Mouse (Mus musculus) brain, embryonic 14.5 days (tissue): ENCODE data around the gene Snd1. TPM values are rescaled to one million over a fixed set of nuclear protein-coding genes. Genes with fewer than 3 reads are reported as not detected.
"Not testable (repeated sequence)": the region's sequence is repeated elsewhere in the genome, so short reads cannot be mapped to it uniquely, and the experiment has no call there.

ENCODE experiments used
- DNase-seq: peaks from one replicate; pipeline ENCODE4 v3.0.0-alpha.2; 2011; ENCODE audit warnings: low read depth
- CTCF ChIP-seq: fragments of 200-500 bp; IDR thresholded peaks from 2 replicates; pipeline ENCODE4 v1.5.1; 2012; ENCODE audit warnings: inconsistent platforms, mild to moderate bottlenecking, moderate library complexity, borderline replicate concordance; ENCODE audit not compliant: insufficient read depth, insufficient read length; ENCODE audit errors: extremely low read depth
- POLR2A ChIP-seq: fragments of 200-500 bp; IDR thresholded peaks from 2 replicates; pipeline ENCODE4 v1.6.1; 2012; ENCODE audit warnings: mild to moderate bottlenecking, inconsistent platforms, borderline replicate concordance; ENCODE audit not compliant: poor library complexity, insufficient read depth, insufficient read length, severe bottlenecking; ENCODE audit errors: extremely low read depth
- polyA plus RNA-seq: library from polyadenylated mRNA; depleted of rRNA; stranded (reverse); fragments of >200 nt; gene quantifications from 2 replicates; pipeline ENCODE4 v1.2.3, GENCODE M21; 2012

The Snd1 gene
- polyA plus RNA-seq, 1 experiment, result 73.1 TPM

DNA sequence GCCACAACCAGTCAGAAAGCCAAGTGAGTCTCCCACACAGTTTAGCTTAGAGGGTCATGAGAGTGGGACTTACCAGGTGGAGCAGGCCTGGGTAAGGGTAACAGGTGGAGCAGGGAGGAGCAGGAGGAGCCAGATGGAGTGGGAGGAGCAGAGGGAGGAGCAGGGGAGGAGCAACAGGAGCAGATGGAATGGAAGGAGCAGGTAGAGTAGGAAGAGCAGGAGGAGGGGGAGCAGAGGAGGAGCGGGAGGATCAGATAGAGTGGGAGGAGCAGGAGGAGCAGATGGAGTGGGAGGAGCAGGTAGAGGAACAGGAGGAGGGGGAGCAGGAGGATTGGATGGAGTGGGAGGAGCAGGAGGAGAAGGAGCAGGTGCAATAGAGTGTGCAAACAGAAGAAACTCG is 427.6 kb downstream of the Snd1 start:
- TF ChIP-seq POLR2A (no peak), CTCF (no peak)
- DNase-seq, result no peak

DNA sequence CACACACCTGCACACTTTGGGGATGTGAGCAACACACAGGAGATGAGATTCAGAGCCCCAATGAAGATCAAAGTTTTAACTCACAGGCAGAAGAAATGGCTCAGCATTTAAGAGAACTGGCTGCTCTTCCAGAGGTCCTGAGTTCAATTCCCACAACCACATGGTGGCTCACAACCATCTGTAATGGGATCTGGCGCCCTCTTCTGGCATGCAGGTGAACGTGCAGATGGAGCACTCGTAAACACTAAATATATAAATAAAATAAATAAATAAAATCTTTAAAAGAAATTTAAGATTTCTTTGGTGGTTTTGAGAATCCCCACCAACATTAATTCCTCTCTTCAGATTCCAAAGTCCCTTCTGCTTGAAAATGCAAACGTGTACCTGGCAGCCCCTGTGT is 429.5 kb downstream of the Snd1 start:
- no peak for DNase-seq
- TF ChIP-seq POLR2A (no peak), CTCF (peak; percentile 15; the same call in 1 of the 2 replicates)

DNA sequence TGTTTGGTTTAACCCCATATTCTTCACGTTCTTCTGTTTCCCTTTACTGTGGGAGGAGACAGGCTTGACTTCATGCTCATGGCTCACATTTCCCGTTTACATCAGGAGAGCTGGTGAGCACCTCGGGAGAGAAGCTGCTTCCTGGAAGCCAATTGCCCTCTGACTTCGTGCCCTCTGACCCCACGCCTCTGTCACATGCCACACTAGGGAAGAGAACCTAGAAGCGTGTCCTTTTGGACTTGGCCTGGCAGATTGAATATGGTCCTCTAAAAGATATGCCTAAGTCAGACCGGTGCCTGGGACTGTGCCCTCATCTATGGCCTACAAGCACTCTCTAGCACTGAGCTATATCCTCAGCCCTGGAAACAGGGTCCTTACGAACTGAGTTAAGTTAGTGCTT is 430.4 kb downstream of the Snd1 start:
- no peak for DNase-seq
- TF ChIP-seq POLR2A (no peak), CTCF (no peak)

DNA sequence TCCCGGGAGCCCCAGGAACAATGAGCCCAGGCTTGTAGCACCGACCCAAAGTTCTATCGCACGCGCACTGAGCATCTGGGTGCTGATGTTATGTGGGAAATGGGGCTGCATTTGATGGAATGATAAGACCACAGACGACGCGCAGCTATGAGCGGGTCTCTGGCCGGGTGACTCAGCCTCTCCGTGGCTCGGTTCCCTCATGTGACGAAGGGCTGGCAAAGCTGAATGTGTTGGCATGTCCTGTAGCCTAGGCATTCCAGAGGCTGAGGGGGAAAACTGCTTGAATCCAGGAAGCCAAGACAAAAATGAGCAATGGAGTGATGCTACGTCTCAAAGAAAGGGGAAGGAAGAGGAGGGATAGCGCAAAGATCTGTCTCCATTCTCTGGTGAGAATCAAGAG is 434.9 kb downstream of the Snd1 start:
- DNase-seq, result no peak
- TF ChIP-seq CTCF (no peak), POLR2A (no peak)

- no peak for DNase-seq
- TF ChIP-seq POLR2A (no peak), CTCF (peak; percentile 22; the same call in 1 of the 2 replicates)
Observed at GRCm38 (mm10) chr6:28914981-28915380, 440.0 kb downstream of the Snd1 start.

- peak; percentile 16 for DNase-seq
- no peak for TF ChIP-seq POLR2A
- no peak for TF ChIP-seq CTCF
Observed at GRCm38 (mm10) chr6:28916630-28917029, 441.7 kb downstream of the Snd1 start.

DNA sequence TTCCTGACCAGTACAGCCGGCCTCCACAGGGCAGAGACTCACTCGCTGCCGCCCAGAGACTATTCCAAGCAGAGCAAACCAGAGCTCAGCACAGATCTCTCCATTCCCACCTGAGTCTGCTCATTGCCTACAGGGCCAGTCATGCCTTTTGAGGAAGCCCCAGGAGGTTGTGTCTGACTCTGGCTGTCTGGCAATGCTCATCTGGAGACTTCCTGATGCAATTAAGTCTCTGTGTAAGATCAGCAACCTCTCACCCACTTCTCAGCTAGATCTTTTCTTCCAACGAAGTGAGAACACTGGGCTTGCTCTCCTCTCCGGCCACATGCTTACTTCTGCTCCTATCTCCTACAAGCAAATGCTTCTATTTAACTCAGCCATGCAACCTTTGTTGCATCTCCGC is 444.4 kb downstream of the Snd1 start:
- DNase-seq, result no peak
- TF ChIP-seq POLR2A (no peak), CTCF (no peak)

- TF ChIP-seq CTCF, result no peak
- TF ChIP-seq POLR2A, result no peak
- DNase-seq, result peak; percentile 13
Observed at GRCm38 (mm10) chr6:28922371-28922770, 447.4 kb downstream of the Snd1 start.

GRCm38 (mm10) chr6:28923091-28923824 is 448.3 kb downstream of the Snd1 start:
- no peak for DNase-seq
- peak; percentile 7; the same call in 1 of the 2 replicates for TF ChIP-seq CTCF
- TF ChIP-seq POLR2A, result no peak

- no peak for TF ChIP-seq CTCF
- no peak for TF ChIP-seq POLR2A
- DNase-seq, result no peak
Observed at GRCm38 (mm10) chr6:28923837-28924236, 448.9 kb downstream of the Snd1 start.

DNA sequence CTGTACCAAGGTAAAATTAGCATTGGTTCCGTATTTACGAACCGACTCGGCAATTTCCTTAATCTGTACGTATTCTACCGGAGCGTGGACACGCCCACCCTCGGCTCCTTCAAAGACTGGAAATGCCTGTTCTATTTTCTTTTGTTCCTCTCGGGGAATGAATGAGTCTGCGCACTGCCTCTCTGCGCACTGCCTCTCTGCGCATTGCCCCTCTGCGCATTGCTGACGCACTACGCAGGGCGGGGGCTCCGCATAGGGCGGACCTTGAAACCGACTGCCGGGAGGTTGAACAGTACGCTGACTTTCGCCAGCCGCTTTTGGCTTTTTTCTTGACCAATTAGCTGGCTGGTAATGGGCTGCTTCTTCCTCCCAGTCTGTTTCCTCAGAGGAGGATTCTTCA is 453.0 kb downstream of the Snd1 start:
- DNase-seq, result not testable (repeated sequence)

DNA sequence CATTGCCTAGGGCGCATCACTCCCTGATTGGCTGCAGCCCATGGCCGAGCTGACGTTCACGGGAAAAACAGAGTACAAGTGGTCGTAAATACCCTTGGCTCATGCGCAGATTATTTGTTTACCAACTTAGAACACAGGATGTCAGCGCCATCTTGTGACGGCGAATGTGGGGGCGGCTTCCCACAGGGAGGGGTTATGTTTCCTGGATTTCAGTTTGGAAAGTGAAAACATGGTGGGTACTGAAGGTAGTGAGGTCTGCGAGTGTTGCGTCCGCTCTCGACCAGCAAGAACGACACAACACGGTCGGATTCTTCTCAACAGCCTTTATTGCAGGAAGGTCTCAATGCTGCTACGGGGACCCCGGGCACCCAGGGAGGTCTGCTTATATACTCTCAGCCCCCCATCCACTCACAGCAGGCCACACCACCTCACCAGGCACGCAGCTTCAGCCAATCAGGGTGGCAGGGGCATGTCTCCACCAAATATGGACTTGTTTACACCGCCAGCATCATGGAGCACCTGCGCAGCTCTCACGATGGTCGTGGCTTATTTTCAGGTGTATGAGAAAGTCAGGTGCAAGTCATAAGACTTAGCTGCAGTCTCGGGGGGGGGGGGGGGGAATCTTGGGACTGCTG is 454.3 kb downstream of the Snd1 start:
- not testable (repeated sequence) for DNase-seq
